Mouse (Mus musculus) liver, embryonic 14.5 days (tissue): Measurements from ENCODE around the gene Iqschfp. TPM values are rescaled to one million over a fixed set of nuclear protein-coding genes. Genes with fewer than 3 reads are reported as not detected.

Source experiments
- ATAC-seq: fragments of 200-750 bp; cut with Nextera tagmentation; 2 replicates; pipeline ENCODE4 v1.8.0; 2017; ENCODE audit warnings: moderate number of reproducible peaks, mild to moderate bottlenecking, moderate library complexity; ENCODE audit not compliant: insufficient read depth
- DNase-seq, 3 experiments: peaks; one replicate each; pipeline ENCODE4 v3.0.0-alpha.2; 2012 to 2013; ENCODE audit warnings: low read depth in 3 of 3, low spot score in 3 of 3
- H3K27ac ChIP-seq: fragments of 300-500 bp; sonication (generic); 2 replicates; pipeline ENCODE4 v1.5.1; 2014; ENCODE audit warnings: moderate library complexity, mild to moderate bottlenecking, control low read depth, inconsistent platforms
- H3K27me3 ChIP-seq: fragments of 300-500 bp; sonication (generic); 2 replicates; pipeline ENCODE4 v1.6.1; 2014; ENCODE audit warnings: mild to moderate bottlenecking, low read length, moderate library complexity; ENCODE audit not compliant: control insufficient read depth, insufficient read depth
- H3K36me3 ChIP-seq: fragments of 300-500 bp; sonication (generic); replicated peaks from 2 replicates; pipeline ENCODE4 v1.6.1; 2014; ENCODE audit warnings: low read depth; ENCODE audit not compliant: control insufficient read depth, insufficient read depth
- H3K4me1 ChIP-seq, 2 experiments: fragments of 200-500 bp in 1 of 2; fragments of 300-500 bp in 1 of 2; sonication (generic) in 1 of 2; replicated peaks; 2 replicates each; pipeline ENCODE4 v1.6.1; 2012 to 2014; ENCODE audit warnings: antibody characterized with exemption in 1 of 2, inconsistent platforms in 1 of 2, low read length in 1 of 2; ENCODE audit not compliant: control insufficient read depth in 2 of 2, insufficient read depth in 2 of 2
- H3K4me2 ChIP-seq: fragments of 300-500 bp; sonication (generic); 2 replicates; pipeline ENCODE4 v1.6.1; 2014; ENCODE audit warnings: low read depth, mild to moderate bottlenecking, control low read depth, moderate library complexity
- H3K4me3 ChIP-seq, 2 experiments: fragments of 200-500 bp in 1 of 2; fragments of 300-500 bp in 1 of 2; sonication (generic) in 1 of 2; 2 replicates each; pipeline ENCODE4 v1.5.1; 2012 to 2014; ENCODE audit warnings: low read depth in 2 of 2, low read length in 2 of 2, mild to moderate bottlenecking in 2 of 2, control low read depth in 1 of 2, inconsistent platforms in 1 of 2, moderate library complexity in 1 of 2; ENCODE audit not compliant: insufficient read depth in 1 of 2
- H3K9ac ChIP-seq: fragments of 300-500 bp; sonication (generic); replicated peaks from 2 replicates; pipeline ENCODE4 v1.6.1; 2014; ENCODE audit warnings: mild to moderate bottlenecking, control low read depth, moderate library complexity
- H3K9me3 ChIP-seq: fragments of 300-500 bp; sonication (generic); 2 replicates; pipeline ENCODE4 v1.6.1; 2016; ENCODE audit warnings: low read length, mixed read lengths; ENCODE audit not compliant: control insufficient read depth
- CTCF ChIP-seq: IDR thresholded peaks from 2 replicates; pipeline ENCODE4 v1.5.1; 2016; ENCODE audit warnings: antibody characterized with exemption, low read depth, control low read depth
- EP300 ChIP-seq: IDR thresholded peaks from 2 replicates; pipeline ENCODE4 v1.6.1; 2016; ENCODE audit warnings: antibody characterized with exemption, low read depth
- WGBS: fragments of 180-500 bp; shearing (Covaris S2); extraction: QIAGEN DNeasy Blood & Tissue Kit; methylation state at CpG from one replicate; pipeline ENCODE4 v1.1.7; 2014; ENCODE audit not compliant: insufficient replicate concordance; 5-methylcytosine and 5-hydroxymethylcytosine counted together
- polyA plus RNA-seq, 2 experiments: library from polyadenylated mRNA; depleted of rRNA in 1 of 2; stranded (reverse) in 1 of 2; unstranded in 1 of 2; fragments of >200 nt; fragmentation: Nextera tagmentation in 1 of 2; extraction: Ambion mirVana in 1 of 2; gene quantifications; 2 replicates each; pipeline versions ENCODE4 v1.2.1 to v1.2.3; 2012 to 2014

The Iqschfp gene
- polyA plus RNA-seq, 2 experiments, result not detected

GRCm38 (mm10) chr3:68045475-68046416 is 153.7 kb downstream of the Iqschfp start:
- no peak overlapping the region for H3K4me3 ChIP-seq
- no peaks in the 10 kb centered on the region for H3K36me3 ChIP-seq
- ATAC-seq, result no peak
- peak; percentile 72 for TF ChIP-seq CTCF
- no peak for TF ChIP-seq EP300
- WGBS, result 39% methylated on average over 9 of the region's 9 CpGs
- no peak overlapping the region for H3K9ac ChIP-seq
- peak in 1 of 3 experiments; percentile 22 for DNase-seq
- H3K4me1 ChIP-seq, result no peaks in the 10 kb centered on the region
- H3K9me3 ChIP-seq, result no peaks in the 10 kb centered on the region
- H3K4me2 ChIP-seq, result no peak overlapping the region
- H3K27ac ChIP-seq, result no peak overlapping the region
- no peaks in the 10 kb centered on the region for H3K27me3 ChIP-seq

GRCm38 (mm10) chr3:68053538-68053937 is 161.5 kb downstream of the Iqschfp start:
- Histone ChIP-seq H3K9ac (no peak overlapping the region), H3K9me3 (no peaks in the 10 kb centered on the region), H3K27me3 (no peaks in the 10 kb centered on the region), H3K4me1 (no peaks in the 10 kb centered on the region), H3K27ac (no peak overlapping the region), H3K4me3 (no peak overlapping the region), H3K4me2 (no peak overlapping the region), H3K36me3 (no peaks in the 10 kb centered on the region)
- TF ChIP-seq EP300, result no peak
- peak; percentile 55 for TF ChIP-seq CTCF
- ATAC-seq (no peak), DNase-seq (peak in 1 of 3 experiments; percentile 4)
- 41% methylated on average over 2 of the region's 2 CpGs for WGBS

- no peaks in the 10 kb centered on the region for H3K4me1 ChIP-seq
- H3K4me2 ChIP-seq, result no peak overlapping the region
- TF ChIP-seq EP300 (no peak), CTCF (no peak)
- ATAC-seq (no peak), DNase-seq (no peak)
- WGBS, result 39% methylated on average over 13 of the region's 13 CpGs
- no peak overlapping the region for H3K27ac ChIP-seq
- no peaks in the 10 kb centered on the region for H3K9me3 ChIP-seq
- no peaks in the 10 kb centered on the region for H3K36me3 ChIP-seq
- H3K27me3 ChIP-seq, result no peaks in the 10 kb centered on the region
- H3K9ac ChIP-seq, result no peak overlapping the region
- H3K4me3 ChIP-seq, result no peak overlapping the region
Measured at GRCm38 (mm10) chr3:68055071-68055470, 163.0 kb downstream of the Iqschfp start.

DNA sequence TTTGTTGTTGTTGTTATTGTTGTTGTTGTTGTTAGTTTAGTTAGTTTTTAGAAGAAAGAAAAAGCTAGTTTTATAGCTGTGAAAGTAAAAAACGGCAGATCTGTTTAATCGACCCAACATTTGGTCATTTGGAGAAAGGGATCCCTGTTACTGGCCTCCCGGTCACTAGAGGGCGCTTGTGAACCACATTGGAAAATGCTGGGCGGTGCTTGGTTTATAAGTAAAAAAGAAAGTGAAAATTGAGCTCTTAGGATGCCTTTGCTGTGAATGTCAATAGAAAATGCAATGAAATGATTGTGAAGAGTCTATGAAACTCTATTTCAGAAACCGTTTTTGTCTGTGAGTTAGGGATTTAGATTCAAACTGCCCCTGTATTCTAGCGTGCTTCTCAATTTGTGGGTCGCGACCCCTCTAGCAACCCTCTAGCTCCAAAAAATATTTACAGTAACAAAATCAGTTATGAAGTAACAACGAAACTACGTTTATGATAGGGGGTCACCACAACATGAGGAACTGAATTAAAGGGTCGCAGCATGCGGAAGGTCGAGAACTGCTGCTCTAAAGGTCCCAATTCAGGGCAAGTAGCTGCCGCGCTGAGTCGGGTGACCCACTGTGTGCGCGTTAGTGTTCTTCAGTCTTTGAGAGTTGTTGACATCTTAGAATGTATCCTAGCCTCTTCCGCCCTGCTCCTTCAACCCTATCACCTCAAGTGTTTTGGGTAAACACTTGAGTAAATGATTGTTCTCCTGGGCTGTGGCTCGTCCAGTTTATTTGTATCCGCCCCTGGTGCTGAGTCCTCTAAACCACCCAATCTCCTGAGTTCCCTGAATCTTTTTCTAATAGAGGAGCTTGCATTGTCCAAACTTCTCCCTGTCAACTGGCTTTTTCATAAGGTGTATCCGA is 164.6 kb downstream of the Iqschfp start:
- no peak for ATAC-seq
- Histone ChIP-seq H3K4me2 (peak overlapping the region; percentile 36), H3K9ac (no peak overlapping the region)

More for the DNA sequence above, 164.6 kb downstream of the Iqschfp start:
- 51% methylated on average over 23 of the region's 23 CpGs for WGBS
- Histone ChIP-seq H3K27me3 (no peaks in the 10 kb centered on the region), H3K4me1 (no peaks in the 10 kb centered on the region), H3K4me3 (peak overlapping the region; percentile 34 to 55), H3K9me3 (no peaks in the 10 kb centered on the region), H3K27ac (no peak overlapping the region), H3K36me3 (no peaks in the 10 kb centered on the region)
- DNase-seq, result peak; percentile 25 to 33 (median 31)
- TF ChIP-seq CTCF, result peak; percentile 67
- no peak for TF ChIP-seq EP300
